Mouse (Mus musculus): Measurements from ENCODE around the gene Amt.

DNA sequence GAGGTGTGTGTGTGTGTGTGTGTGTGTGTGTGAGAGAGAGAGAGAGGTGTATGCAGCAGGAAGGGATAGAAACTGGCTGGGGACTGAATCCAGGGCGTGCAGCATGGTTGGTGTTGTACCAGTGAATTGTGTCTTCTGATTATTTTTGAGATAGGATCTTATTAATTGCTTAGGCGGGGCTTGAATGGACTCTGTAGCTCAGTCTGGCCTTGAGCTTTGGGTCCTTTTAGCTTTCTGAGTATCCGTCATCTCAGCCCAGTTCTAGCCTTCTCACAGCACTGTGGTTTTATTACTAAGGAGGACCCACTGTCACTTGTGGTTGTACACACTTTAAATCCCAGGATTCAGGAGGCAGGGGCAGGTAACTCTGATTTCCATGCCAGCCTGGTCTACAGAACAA, 46.7 kb downstream of the Amt start:
- no peak for TF ChIP-seq POLR2A (IDR thresholded peaks at IDR 0.05; ENCODE audit: insufficient read depth, low read length)
- TF ChIP-seq CTCF (IDR thresholded peaks at IDR 0.05; ENCODE audit: low read depth, low read length), result no peak

Data from ES-Bruce4 (cell line).